Mouse (Mus musculus) large intestine, adult 2 months (tissue): ENCODE measurements at regions not wholly inside any gene's neighbourhood (a gene's known extent, or its start where the extent isn't known, plus 50 kb on each side); places are given as distances from the start of the nearest gene placed in this dataset.

ENCODE experiments used
- DNase-seq: peaks from one replicate; pipeline ENCODE4 v3.0.0-alpha.2; 2012; ENCODE audit warnings: low read depth, low spot score
- WGBS: fragments of 180-500 bp; shearing (Covaris S2); methylation state at CpG from one replicate; pipeline ENCODE4 v1.1.7; 2018; 5-methylcytosine and 5-hydroxymethylcytosine counted together

GRCm38 (mm10) chr12:112369581-112370371 is 119.5 kb upstream of the A530016L24Rik start:
- DNase-seq = no peak
- WGBS = 46% methylated on average over 15 of the region's 15 CpGs

GRCm38 (mm10) chr12:112372234-112373050 is 116.8 kb upstream of the A530016L24Rik start:
- no peak for DNase-seq
- WGBS = 66% methylated on average over 14 of the region's 14 CpGs

GRCm38 (mm10) chr12:112373966-112374365 is 115.3 kb upstream of the A530016L24Rik start:
- DNase-seq = no peak
- 68% methylated on average over 7 of the region's 7 CpGs for WGBS

GRCm38 (mm10) chr12:112376236-112376635 is 113.0 kb upstream of the A530016L24Rik start:
- WGBS = 49% methylated on average over 5 of the region's 5 CpGs
- DNase-seq = no peak

GRCm38 (mm10) chr12:112376701-112377100 is 112.5 kb upstream of the A530016L24Rik start:
- WGBS = 68% methylated on average over 8 of the region's 8 CpGs
- DNase-seq = no peak

- 84% methylated on average over 13 of the region's 13 CpGs for WGBS
These were observed 110.6 kb upstream of the A530016L24Rik start for GRCm38 (mm10) chr12:112378482-112379243.

GRCm38 (mm10) chr12:112387836-112388235 is 101.4 kb upstream of the A530016L24Rik start:
- 69% methylated on average over 9 of the region's 9 CpGs for WGBS
- no peak for DNase-seq

More at GRCm38 (mm10) chr12:112378482-112379243, 110.6 kb upstream of the A530016L24Rik start:
- DNase-seq = no peak

GRCm38 (mm10) chr12:112395909-112396308 is 93.3 kb upstream of the A530016L24Rik start:
- WGBS = 73% methylated on average over 13 of the region's 13 CpGs
- no peak for DNase-seq

GRCm38 (mm10) chr12:112403688-112404240 is 85.5 kb upstream of the A530016L24Rik start:
- 74% methylated on average over 11 of the region's 11 CpGs for WGBS
- no peak for DNase-seq

GRCm38 (mm10) chr12:112404338-112404737 is 84.9 kb upstream of the A530016L24Rik start:
- WGBS = 76% methylated on average over 12 of the region's 12 CpGs
- no peak for DNase-seq

GRCm38 (mm10) chr12:112405781-112406213 is 83.5 kb upstream of the A530016L24Rik start:
- no peak for DNase-seq
- 47% methylated on average over 12 of the region's 12 CpGs for whole genome bisulfite sequencing

GRCm38 (mm10) chr12:112411612-112412350 is 77.5 kb upstream of the A530016L24Rik start:
- DNase-seq = no peak
- WGBS = 10% methylated on average over 13 of the region's 13 CpGs

- WGBS = 23% methylated on average over 2 of the region's 2 CpGs
- DNase-seq = no peak
These were observed 76.9 kb upstream of the A530016L24Rik start for GRCm38 (mm10) chr12:112412351-112412697.

- no peak for DNase-seq
- WGBS = 74% methylated on average over 18 of the region's 18 CpGs
These were observed 73.2 kb upstream of the A530016L24Rik start for GRCm38 (mm10) chr12:112415926-112416473.

- DNase-seq = no peak
- WGBS = 46% methylated on average over 13 of the region's 13 CpGs
These were observed 72.7 kb upstream of the A530016L24Rik start for GRCm38 (mm10) chr12:112416537-112416936.

- WGBS = 33% methylated on average over 12 of the region's 12 CpGs
These were observed 70.6 kb upstream of the A530016L24Rik start for GRCm38 (mm10) chr12:112418636-112419035.

GRCm38 (mm10) chr12:112422177-112422576 is 67.1 kb upstream of the A530016L24Rik start:
- no peak for DNase-seq
- WGBS = 83% methylated on average over 9 of the region's 9 CpGs

More at GRCm38 (mm10) chr12:112418636-112419035, 70.6 kb upstream of the A530016L24Rik start:
- no peak for DNase-seq

- DNase-seq = no peak
- 84% methylated on average over 6 of the region's 6 CpGs for WGBS
These were observed 65.1 kb upstream of the A530016L24Rik start for GRCm38 (mm10) chr12:112424150-112424549.

GRCm38 (mm10) chr12:112426681-112427080 is 62.6 kb upstream of the A530016L24Rik start:
- 80% methylated on average over 9 of the region's 9 CpGs for whole genome bisulfite sequencing
- DNase-seq = no peak
